Mouse (Mus musculus) embryo, embryonic 10.5 days (tissue): Measurements from ENCODE around the gene Ms4a6b.
"Not testable (repeated sequence)": the region's sequence is repeated elsewhere in the genome, so short reads cannot be mapped to it uniquely, and the experiment has no call there.

Experiments
- DNase-seq: peaks from one replicate; pipeline ENCODE4 v3.0.0-alpha.2; 2015; ENCODE audit warnings: low spot score

Gene Ms4a6b

DNA sequence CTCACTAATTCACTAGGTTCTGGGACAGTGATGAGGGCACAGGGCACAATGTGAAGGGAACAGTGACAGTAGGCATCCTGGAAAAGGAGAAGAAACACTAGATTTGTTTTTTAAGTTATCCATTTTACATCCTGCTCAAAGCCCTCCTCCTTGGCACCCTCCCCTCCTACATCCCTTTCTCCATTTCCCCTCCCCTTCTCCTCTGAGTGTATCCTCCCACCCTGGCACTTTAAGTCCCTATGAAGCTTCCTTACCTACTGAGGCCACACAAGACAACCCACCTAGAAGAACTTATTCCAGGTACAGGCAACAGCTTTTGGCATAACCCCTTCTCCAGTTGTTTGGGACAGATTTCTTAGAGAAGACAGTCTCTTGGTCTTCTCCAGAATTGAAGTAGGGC, at the start of gene Ms4a6b:
TSS of gene Ms4a6b (plus strand) at position 267 of the 400 bp plus-strand sequence.
- no peak for DNase-seq

DNA sequence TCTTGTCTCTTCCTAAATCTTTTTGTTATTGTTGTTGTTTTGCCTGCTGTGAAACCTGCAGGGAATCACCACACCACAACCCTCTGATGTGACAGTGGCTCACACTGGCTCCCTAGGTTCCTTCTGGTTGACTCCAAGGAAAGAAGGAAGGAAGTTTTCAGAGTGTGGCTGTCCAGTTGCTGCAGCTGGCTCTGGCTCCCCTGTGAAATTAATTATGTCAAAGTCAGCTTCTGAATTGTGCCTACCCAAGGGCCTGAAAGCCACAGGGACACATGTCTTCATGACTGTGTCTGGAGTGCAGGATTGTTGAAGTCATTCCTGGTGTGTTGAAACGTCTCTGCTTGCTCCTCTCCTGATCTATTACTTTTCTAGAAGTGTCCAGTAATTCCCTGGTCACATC, 48.0 kb upstream of the Ms4a6b start:
- not testable (repeated sequence) for DNase-seq

DNA sequence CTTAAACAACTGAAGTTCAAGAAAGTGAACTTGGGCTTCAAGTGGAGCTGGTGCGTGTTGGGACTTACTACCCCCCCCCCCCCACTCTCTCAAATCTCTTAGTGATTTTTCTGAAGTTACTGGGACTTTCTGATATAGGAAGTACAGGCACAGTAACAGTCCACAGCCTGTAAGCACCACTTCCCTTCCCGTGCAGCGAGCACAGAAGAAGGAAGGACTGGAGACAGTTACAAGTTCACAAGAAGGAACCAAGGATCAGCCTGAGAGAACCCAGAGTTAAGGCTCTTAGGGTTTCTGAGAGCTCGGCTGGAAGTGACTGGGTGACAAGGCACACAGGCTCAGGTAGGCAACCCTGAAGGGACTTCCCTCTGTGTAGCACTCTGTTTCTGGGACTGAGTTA, 47.1 kb upstream of the Ms4a6b start, which contains the start of gene Ms4a6c:
TSS of gene Ms4a6c (plus strand) at position 152 of the 400 bp plus-strand sequence.
- DNase-seq = not testable (repeated sequence)

DNA sequence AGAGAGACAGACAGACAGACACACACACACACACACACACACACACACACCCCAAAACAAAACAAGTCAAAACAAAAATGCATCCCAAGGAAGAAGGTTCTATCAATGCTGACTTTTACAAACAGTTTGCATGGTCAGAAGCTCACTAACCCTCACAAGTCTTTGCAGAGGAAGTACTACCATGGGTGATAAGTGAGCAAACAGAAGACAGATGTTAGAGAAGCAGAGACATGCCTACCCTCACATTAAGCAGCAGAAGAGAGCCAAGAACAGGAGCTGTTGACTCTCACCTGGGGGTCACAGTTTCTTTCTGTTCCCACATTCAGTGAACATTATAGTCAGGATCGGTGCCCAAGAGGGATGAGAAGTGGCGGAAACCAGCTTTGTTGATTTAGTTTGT, 36.6 kb upstream of the Ms4a6b start:
- DNase-seq = no peak

DNA sequence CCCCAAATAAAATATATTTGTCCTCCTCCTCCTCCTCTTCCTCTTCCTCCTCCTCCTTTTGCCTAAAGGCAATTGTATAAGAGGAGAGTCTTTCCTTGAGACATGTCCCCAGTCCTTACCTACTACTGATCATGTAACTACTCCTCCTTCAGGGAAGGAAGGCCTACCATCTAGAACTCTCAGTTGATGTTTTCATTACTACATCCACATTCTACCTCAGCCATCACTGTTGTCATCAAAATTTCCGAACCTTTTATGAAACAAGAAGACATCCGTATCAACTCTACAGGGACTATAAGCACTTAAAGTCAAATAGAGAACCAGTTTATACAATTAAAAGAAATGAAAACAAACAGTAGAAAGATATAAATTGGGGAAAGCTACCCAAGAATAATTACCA, 33.6 kb upstream of the Ms4a6b start:
- no peak for DNase-seq

DNA sequence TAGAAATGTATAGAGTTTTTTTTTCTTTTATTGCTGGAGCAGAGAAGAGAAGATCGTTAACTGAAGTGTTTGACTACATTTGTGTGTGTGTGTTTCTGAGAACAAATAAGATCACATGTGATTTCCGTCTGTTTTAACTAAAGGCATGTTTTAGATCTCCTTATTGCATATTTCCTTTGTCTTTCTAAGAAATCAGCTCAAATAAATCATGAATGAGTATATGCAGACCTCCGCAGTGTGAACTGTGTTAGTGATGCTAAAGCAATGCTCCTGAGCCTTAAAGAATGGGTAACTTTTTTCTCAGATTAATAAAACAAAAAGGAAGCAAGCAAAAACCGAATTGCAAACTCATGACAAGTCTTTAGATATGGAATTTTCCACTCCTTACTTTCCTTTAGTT, 32.4 kb upstream of the Ms4a6b start:
- DNase-seq = no peak

DNA sequence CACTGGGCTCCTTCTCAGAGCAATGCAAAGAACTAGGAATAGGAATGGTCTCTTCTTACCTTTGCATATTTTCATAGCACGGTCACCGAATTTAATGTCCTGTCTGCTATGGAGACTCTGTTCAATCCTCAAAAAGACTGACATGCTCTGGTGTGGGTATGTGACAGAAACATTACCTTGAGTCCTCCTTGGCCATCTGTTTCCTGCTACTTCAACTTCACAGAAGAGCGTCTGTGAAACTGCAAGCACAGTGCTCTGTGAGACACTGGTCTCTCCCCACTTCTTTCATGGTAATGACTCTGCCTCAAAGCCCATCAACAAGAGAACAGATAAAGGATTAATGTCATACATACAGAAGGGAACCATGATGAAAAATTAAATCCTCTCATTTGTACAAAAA, 31.9 kb upstream of the Ms4a6b start:
- no peak for DNase-seq

DNA sequence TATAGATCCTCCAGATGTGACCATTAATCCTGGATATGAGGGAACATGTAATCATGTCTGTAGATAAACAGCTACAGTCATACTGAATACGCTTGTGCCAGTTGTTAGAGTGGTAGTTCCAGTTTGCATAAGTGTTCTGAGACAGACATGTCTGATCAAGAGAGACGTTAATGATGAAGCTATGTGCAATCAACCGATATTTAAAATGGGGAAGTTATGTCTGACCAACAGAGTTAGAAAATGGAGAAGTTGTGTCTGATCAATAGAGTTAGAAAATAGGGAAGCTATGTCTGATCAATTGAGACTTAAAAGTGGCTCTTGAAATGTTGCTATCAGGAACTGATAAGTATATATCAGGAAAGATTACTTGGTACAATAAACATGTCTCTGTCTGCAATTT, 31.0 kb upstream of the Ms4a6b start:
- no peak for DNase-seq

DNA sequence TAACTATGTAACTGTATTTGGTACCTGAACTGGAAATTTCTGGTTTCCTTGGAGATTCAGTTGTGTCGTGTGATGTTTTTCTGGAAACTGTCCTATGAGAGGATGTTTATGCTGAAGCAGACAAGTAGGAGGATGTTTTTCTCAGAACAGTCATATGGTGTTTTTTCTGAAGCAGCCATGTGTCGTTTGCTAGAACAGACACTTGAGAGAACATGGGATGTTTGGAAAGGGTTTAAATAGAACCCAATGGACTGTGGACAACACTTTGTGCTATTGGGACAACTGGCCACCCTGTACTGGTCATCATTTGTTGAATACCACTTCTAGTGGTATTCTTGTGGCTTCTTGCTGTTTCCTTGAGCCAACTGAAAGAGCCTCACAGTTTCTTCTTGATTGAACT, 30.6 kb upstream of the Ms4a6b start, which contains the start of gene Gm8369:
TSS of gene Gm8369 (plus strand) at position 193 of the 400 bp plus-strand sequence.
- no peak for DNase-seq

DNA sequence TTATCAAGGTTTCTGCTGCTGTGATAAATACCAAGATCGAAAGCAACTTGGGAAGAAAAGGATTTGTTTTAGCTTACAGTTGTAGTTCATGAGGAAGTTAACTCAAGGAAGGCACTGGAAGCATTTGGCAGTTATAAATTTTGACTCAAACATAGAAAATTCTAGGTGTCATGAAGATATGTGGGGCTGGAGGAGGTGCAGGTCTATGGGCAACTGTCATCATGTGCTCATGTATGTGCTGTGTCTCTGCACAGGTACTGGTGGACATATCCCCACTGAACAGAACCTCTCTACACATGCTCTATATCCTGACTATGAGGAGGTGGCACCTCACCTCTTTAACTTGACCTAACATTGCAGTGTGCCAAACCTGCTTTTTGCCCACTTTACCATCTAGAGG, 29.7 kb upstream of the Ms4a6b start:
- DNase-seq = no peak

DNA sequence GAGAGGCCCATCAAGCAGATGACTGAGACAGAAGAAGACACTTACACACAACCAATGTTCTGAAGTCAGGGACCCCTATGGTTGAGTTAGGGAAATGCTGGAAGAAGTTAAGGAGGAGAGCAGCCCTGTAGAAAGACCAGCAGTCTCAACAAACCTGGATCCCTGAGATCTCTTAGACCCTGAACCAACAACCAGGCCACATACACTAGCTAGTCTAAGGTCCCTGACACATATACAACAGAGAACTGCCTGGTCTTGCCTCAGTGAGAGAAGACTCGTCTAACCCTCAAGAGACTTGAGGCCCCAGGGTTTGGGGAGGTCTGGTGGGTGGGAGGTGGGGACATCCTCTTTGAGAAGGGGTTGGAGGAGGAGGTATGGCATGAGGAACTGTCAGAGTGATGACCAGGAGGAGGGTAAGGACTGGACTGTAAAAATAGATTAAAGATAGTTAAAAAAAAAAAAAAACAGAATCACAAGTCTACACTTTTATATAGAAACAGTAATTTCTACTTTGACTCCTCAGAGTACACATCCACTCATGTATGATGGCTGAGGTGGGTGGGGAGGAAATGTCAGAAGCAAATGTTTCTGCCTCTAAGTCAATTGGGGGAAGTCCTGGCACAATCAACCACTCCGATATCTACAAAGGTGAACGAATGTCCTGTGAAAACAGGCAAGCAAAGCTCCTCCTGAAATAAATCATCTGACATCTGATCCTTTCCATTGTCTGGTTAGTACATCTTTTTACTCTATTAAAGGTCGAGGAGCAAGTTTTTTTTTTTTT, 24.7 kb upstream of the Ms4a6b start:
- DNase-seq = no peak

DNA sequence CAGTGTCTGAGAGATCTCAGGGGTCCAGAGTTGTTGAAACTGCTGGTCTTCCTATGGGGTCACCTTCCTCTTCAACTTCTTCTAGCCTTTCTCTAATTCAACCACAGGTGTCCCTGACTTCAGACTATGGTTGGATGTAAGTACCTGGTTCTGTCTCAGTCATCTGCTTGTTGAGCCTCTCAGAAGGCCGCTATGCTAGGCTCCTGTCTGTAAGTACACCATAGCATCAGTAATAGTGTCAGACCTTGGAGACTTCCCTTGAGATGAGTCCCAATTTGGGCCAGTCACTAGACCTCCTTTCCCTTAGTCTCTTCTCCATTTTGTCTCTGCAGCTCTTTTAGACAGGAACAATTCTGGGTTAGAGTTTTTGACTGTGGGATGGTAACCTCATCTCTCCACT, 23.6 kb upstream of the Ms4a6b start:
- no peak for DNase-seq

DNA sequence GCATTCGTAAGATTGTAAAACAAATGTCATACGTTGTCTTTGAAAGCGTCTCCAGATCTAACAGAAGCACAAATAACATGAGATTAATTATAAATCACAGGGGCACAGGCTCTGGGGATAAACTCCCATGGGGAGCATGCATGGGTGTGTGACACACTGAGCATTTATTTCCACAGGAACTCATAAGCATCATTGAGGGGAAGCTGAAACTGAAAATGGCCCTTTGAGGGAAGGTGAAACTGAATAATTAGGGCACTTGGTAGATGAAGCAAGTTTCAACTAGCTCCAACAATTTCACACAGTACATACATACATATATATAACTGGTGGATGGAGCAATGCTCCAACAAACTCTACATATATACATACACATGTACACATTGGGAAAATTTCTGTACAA, 21.8 kb upstream of the Ms4a6b start:
- DNase-seq = no peak

DNA sequence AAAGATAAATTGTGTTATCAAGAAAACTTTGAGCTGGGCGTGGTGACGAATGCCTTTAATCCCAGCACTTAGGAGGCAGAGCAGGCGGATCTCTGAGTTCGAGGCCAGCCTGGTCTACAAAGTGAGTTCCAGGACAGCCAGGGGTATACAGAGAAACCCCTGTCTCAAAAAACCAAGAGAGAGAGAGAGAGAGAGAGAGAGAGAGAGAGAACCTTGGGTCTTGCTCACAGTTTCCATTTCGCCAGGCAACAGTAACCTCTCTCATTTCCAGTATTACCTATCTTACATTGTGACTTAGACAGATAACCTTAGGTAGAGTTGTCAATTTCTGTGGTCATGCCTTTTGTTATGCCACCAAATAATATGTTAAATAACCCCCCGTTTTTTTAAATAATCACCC, 20.0 kb upstream of the Ms4a6b start:
- DNase-seq = no peak

DNA sequence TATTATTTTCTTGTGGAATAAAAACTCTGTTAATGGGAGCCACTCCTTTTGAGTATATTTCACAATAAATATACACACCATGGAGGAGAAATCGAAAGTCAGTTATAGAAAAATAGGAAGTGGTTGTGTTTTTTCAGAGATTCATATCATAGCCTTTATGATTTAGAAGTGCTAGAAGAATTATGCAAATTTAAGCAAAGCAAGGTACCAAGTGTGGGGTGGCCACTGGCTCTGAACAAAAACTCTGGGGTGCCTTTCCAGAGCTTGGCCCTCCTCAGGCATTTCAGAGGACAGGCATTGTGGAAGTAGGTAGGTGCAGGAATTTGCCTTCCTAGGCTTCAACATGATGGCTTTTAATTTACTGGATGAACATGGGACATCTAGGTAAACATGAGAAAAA, 19.0 kb upstream of the Ms4a6b start:
- DNase-seq = not testable (repeated sequence)

DNA sequence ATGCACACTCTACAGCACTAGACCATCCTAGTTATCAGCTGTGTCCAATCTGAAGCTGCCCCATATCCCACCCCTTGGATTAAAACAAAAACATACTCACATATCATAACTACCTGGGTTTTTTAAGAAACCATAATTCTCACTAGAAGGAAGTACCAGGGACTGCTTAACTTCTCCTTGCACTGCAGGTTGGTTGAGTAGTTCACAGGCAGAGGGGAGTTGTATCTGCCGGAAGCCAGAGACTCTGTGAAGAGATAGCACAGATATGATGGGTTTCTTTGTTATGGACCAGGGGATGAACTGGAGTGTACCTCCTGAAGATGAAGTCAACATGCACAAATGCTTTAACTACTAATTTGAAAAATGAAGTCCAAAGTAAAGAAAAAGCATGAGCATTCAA, 15.5 kb upstream of the Ms4a6b start:
- DNase-seq = no peak

DNA sequence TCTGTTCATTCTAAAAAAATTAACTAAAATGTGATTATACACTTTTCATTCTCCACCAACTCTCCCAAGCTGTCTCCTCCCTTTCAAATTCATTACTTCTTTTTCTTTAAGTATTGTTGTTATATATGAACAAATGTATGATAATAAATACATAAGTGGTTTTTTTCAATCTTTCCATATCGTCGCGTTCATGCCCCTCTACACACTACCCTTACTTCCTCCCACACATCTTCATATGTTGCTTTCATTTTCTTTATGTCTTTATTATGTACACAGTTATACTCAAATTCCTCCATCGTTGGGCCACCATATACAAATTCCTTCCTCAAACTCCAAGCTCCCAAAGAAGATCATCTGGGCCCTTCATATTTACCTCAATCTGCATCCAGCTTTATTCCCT, 15.0 kb upstream of the Ms4a6b start:
- no peak for DNase-seq

DNA sequence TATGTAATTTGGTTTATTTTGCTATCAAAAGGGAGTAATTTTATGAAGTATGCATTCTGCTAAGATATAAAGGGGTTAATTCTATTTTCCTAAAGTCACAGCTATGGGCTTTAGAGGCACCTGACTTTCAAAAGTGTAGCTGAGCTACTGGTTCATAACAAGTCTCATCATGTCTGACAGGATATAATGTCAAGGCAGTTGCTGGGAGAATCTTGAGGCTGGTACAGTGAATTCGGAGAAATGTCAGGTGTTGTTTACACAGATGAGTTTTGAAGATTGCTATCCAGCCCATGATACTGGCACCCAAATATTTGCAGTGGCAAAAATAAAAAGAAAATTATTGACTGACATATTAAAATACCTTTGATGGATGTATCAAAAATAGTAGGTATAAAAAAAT, 11.5 kb upstream of the Ms4a6b start:
- DNase-seq = no peak

DNA sequence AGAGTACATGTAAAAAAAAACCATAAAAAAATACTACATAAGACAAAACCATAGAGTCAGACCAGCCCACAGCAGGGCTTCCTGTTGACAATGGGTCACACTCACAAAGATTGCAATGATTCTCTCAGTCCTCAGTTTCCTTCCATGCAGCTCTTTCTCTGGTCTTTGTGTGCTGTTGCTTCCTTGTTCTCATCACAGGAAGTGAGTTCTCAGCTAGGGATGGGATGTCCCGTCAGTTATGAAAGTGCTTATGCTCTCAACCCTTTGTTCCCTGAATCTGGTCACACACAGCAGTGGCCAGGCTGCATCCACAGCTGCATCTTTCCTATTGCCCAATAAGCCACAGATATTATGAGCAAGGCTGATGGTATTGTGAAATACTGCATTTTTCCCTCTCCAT, 2.9 kb upstream of the Ms4a6b start:
- DNase-seq = no peak

DNA sequence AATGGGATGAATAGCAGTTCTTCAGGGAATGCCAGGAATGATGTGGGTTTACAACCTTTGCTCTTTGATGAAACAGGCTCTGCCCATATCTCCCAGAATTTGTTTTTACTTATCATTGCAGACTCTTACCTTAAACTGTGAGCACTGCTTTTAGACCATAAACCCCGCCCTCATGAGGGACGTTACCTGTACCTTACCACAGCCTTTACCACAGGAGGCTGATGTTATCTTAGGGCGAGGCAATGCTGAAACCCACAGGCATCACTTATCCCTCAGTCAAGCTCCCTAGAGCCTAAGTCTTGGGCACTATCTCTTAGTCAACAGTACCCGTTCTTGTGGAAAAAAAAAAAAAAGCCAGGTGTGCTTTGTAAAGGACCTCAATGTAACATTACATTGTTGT, 533 bp downstream of the Ms4a6b start:
- no peak for DNase-seq

DNA sequence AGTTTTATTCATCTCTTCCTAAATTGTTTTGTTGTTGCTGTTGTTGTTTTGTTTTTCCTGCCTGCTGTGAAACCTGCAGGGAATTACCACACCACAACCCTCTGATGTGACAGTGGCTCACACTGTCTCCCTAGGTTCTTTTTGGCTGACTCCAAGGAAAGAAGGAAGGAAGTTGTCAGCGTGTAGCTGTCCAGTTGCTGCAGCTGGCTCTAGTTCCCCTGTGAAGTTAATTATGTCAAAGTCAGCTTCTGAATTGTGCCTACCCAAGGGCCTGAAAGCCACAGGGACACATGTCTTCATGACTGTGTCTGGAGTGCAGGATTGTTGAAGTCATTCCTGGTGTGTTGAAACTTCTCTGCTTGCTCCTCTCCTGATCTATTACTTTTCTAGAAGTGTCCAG, 1.1 kb downstream of the Ms4a6b start:
- not testable (repeated sequence) for DNase-seq

DNA sequence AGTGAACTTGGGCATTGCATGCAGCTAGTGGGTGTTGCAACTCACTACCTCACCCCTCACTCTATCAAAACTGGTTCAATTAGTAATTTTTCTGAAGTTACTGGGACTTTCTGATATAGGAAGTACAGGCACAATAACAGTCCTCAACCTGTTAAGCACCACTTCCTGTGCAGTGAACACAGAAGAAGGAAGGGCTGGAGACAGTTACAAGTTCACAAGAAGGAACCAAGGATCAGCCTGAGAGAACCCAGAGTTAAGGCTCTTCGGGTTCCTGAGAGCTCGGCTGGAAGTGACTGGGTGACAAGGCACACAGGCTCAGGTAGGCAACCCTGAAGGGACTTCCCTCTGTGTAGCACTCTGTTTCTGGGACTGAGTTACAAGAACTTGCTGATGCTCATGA, 2.0 kb downstream of the Ms4a6b start:
- not testable (repeated sequence) for DNase-seq

DNA sequence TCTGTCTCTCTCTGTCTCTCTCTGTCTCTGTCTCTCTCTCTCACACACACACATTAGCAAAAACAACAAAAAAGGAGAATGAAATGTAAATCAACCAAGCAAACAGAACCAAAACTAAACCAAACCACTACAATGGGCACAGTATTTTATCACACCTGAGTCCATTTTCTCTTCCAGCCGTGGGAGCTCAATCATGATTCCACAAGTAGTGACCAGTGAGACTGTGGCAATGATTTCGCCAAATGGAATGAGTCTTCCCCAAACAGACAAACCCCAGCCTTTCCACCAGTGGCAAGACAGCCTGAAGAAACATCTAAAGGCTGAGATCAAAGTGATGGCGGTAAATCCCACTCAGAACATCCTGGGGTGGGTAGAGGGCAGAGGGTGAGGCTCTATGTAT, 3.8 kb downstream of the Ms4a6b start:
- DNase-seq = no peak

DNA sequence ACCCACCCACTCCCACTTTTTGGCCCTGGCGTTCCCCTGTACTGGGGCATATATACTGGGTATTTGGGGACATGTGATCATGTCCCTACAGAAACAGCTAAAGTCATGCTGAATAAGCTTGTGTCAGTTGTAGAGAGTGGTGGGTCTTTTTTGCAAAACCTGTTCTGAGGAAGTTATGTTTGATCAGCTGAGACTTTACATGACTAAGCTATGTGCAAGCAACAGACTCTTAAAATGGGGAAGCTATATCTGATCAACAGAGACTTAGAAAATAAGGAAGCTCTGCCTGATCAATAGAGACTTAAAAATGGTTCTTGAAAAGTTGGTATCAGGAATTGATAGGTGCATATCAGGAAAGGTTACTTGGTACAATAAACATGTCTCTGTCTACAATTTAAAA, 17.1 kb downstream of the Ms4a6b start:
- DNase-seq = no peak
